In genomic region chr8:122341790-122342189, GRCm38 (mm10) we compare ENCODE assay signal across 22 mouse cellular contexts. TPM values are rescaled to one million over a fixed set of nuclear protein-coding genes. Genes with fewer than 3 reads are reported as not detected.
A peak's percentile ranks its signal among the peaks of the same experiment; 100 is the strongest.
DNase-seq lines count a peak whose midpoint lies in the region; ATAC-seq and TF ChIP-seq lines count a peak whose summit lies in the region.
"Had no signal": no experiment of that assay in that cellular context is flagged by ENCODE, and none has a peak within 500 bp of the region (broad histone marks: within the 10 kb centered on the region; RNA-seq: fewer than 3 reads in every experiment).

No protein-coding gene starts in this region.

- TF ChIP-seq CTCF in liver, postnatal 0 days (IDR thresholded peaks at IDR 0.05; ENCODE audit: low read depth): no peak
- no peak for TF ChIP-seq CTCF in C2C12 (IDR thresholded peaks at IDR 0.05; ENCODE audit: control insufficient read depth, insufficient read depth, insufficient read length)
- no peak; the same call in 1 of the 2 replicates for TF ChIP-seq CTCF in liver, embryonic 14.5 days (IDR thresholded peaks at IDR 0.05; ENCODE audit: low read depth)

- H3K27me3 ChIP-seq in heart, embryonic 13.5 days (replicated peaks): peaks cover 5% of the 10 kb centered on the region; the same call in 1 of the 2 replicates
- no peaks in the 10 kb centered on the region for H3K27me3 ChIP-seq in heart, embryonic 11.5 days (ENCODE audit: control insufficient read depth, insufficient read depth, low read length)
- peaks cover 5% of the 10 kb centered on the region; the same call in 1 of the 2 replicates for H3K27me3 ChIP-seq in liver, embryonic 11.5 days (replicated peaks; ENCODE audit: control insufficient read depth, insufficient read depth, low read length)
- peaks cover 5% of the 10 kb centered on the region for H3K27me3 ChIP-seq in liver, postnatal 0 days (ENCODE audit: insufficient read depth, low read length)
- no peaks in the 10 kb centered on the region for H3K27me3 ChIP-seq in C2C12 (ENCODE audit: control insufficient read depth, insufficient read depth, insufficient read length)
- no peaks in the 10 kb centered on the region for H3K27me3 ChIP-seq in liver, embryonic 14.5 days (ENCODE audit: control insufficient read depth, insufficient read depth, low read length)

- no peaks in the 10 kb centered on the region for H3K9me3 ChIP-seq in heart, embryonic 13.5 days
- no peaks in the 10 kb centered on the region for H3K9me3 ChIP-seq in heart, embryonic 11.5 days (replicated peaks; ENCODE audit: control insufficient read depth, low read length)
- H3K9me3 ChIP-seq in liver, embryonic 11.5 days (ENCODE audit: control insufficient read depth, low read length): peaks cover under 1% of the 10 kb centered on the region; the same call in 1 of the 2 replicates
- H3K9me3 ChIP-seq in liver, postnatal 0 days (ENCODE audit: low read length): no peaks in the 10 kb centered on the region; the same call in 1 of the 2 replicates
- no peaks in the 10 kb centered on the region; the same call in 1 of the 2 replicates for H3K9me3 ChIP-seq in liver, embryonic 14.5 days (ENCODE audit: control insufficient read depth, low read length)
- H3K9me3 ChIP-seq: midbrain, embryonic 10.5 days had no signal

- H3K4me1 ChIP-seq in heart, embryonic 13.5 days: peaks cover 46% of the 10 kb centered on the region
- H3K4me1 ChIP-seq in heart, embryonic 11.5 days (ENCODE audit: control insufficient read depth, insufficient read depth, low read length): peaks cover 37% of the 10 kb centered on the region
- H3K4me1 ChIP-seq in liver, embryonic 11.5 days (replicated peaks; ENCODE audit: control insufficient read depth, insufficient read depth, low read length): peaks cover 48% of the 10 kb centered on the region
- H3K4me1 ChIP-seq in liver, postnatal 0 days (ENCODE audit: insufficient read depth): peaks cover 33% of the 10 kb centered on the region
- peaks cover 33 to 48% of the 10 kb centered on the region in 2 experiments for H3K4me1 ChIP-seq in liver, embryonic 14.5 days (replicated peaks; ENCODE audit: control insufficient read depth in 2 of 2, insufficient read depth in 2 of 2, low read length in 1 of 2)

- H3K4me3 ChIP-seq in heart, embryonic 13.5 days: no peak overlapping the region
- H3K4me3 ChIP-seq in heart, embryonic 11.5 days (ENCODE audit: low read depth, low read length): no peak overlapping the region
- no peak overlapping the region for H3K4me3 ChIP-seq in liver, embryonic 11.5 days (ENCODE audit: low read depth, low read length)
- H3K4me3 ChIP-seq in liver, postnatal 0 days (ENCODE audit: low read depth, low read length): no peak overlapping the region
- H3K4me3 ChIP-seq in C2C12 (ENCODE audit: insufficient read depth, poor library complexity, severe bottlenecking): no peak overlapping the region
- no peak overlapping the region for H3K4me3 ChIP-seq in liver, embryonic 14.5 days (ENCODE audit: insufficient read depth in 1 of 2, low read depth in 2 of 2, low read length in 2 of 2)
- H3K4me3 ChIP-seq: erythroblast, embryonic 14.5 days; midbrain, embryonic 10.5 days had no signal

- H3ac ChIP-seq in C2C12 (ENCODE audit: control insufficient read depth, insufficient read length, low read depth): peak overlapping the region; percentile 0

- peak; percentile 40 for DNase-seq in liver, embryonic 11.5 days (ENCODE audit: low spot score)
- DNase-seq in liver, postnatal 0 days: no peak
- no peak for DNase-seq in liver, embryonic 14.5 days (ENCODE audit: low read depth in 3 of 3, low spot score in 3 of 3)
- no peak for DNase-seq in cerebellum, postnatal 25 days
- no peak for DNase-seq in urinary bladder, postnatal 36 days (ENCODE audit: low spot score in 2 of 2)
- DNase-seq: adrenal gland, adult 2 months; cerebellum, adult 11 months; cerebellum, adult 9-11 months; heart, postnatal 14 days; kidney, adult 18-20 months; kidney, postnatal 10 days; lung, embryonic 14.5 days; thymus, postnatal 14 days had no signal

- no peak overlapping the region for H3K4me2 ChIP-seq in heart, embryonic 13.5 days
- H3K4me2 ChIP-seq in heart, embryonic 11.5 days: no peak overlapping the region
- no peak overlapping the region; the same call in 1 of the 2 replicates for H3K4me2 ChIP-seq in liver, embryonic 11.5 days
- no peak overlapping the region for H3K4me2 ChIP-seq in liver, postnatal 0 days (ENCODE audit: low read depth, low read length)
- no peak overlapping the region for H3K4me2 ChIP-seq in liver, embryonic 14.5 days (ENCODE audit: low read depth)
- H3K4me2 ChIP-seq: lung, embryonic 14.5 days had no signal

- 72% methylated on average over 6 of the region's 6 CpGs for WGBS in heart, embryonic 13.5 days
- WGBS in heart, embryonic 11.5 days (ENCODE audit: insufficient replicate concordance): 72% methylated on average over 6 of the region's 6 CpGs
- WGBS in liver, embryonic 11.5 days: 63% methylated on average over 6 of the region's 6 CpGs
- WGBS in liver, postnatal 0 days (ENCODE audit: insufficient replicate concordance): 71% methylated on average over 6 of the region's 6 CpGs
- WGBS in liver, embryonic 14.5 days (ENCODE audit: insufficient replicate concordance): 62% methylated on average over 6 of the region's 6 CpGs

- no peak overlapping the region for H3K27ac ChIP-seq in heart, embryonic 13.5 days (replicated peaks)
- no peak overlapping the region for H3K27ac ChIP-seq in heart, embryonic 11.5 days (ENCODE audit: low read depth, low read length)
- no peak overlapping the region; the same call in 1 of the 2 replicates for H3K27ac ChIP-seq in liver, embryonic 11.5 days (ENCODE audit: low read depth, low read length)
- H3K27ac ChIP-seq in liver, postnatal 0 days (ENCODE audit: low read depth): no peak overlapping the region
- H3K27ac ChIP-seq in liver, embryonic 14.5 days: no peak overlapping the region
- H3K27ac ChIP-seq: midbrain, embryonic 10.5 days had no signal

- H3K79me2 ChIP-seq in C2C12 (ENCODE audit: control insufficient read depth, insufficient read depth): no peaks in the 10 kb centered on the region

- H3K79me3 ChIP-seq in C2C12 (ENCODE audit: low read depth): no peaks in the 10 kb centered on the region

- ATAC-seq in heart, embryonic 13.5 days (ENCODE audit: extremely low read depth, insufficient number of reproducible peaks, low FRiP score, low TSS enrichment): no peak
- no peak for ATAC-seq in heart, embryonic 11.5 days (replicated peaks; ENCODE audit: insufficient number of reproducible peaks, low FRiP score, low TSS enrichment)
- peak; percentile 19 for ATAC-seq in liver, embryonic 11.5 days (replicated peaks; ENCODE audit: low FRiP score)
- no peak for ATAC-seq in liver, postnatal 0 days
- peak; percentile 4; the same call in 1 of the 2 replicates for ATAC-seq in liver, embryonic 14.5 days (ENCODE audit: insufficient read depth)
- ATAC-seq: forebrain, embryonic 14.5 days had no signal

- H3K36me3 ChIP-seq in heart, embryonic 13.5 days: peaks cover 39% of the 10 kb centered on the region
- peaks cover 3% of the 10 kb centered on the region; the same call in 1 of the 2 replicates for H3K36me3 ChIP-seq in heart, embryonic 11.5 days (ENCODE audit: control insufficient read depth, insufficient read depth, low read length)
- peaks cover 23% of the 10 kb centered on the region for H3K36me3 ChIP-seq in liver, embryonic 11.5 days (ENCODE audit: control insufficient read depth, insufficient read depth, low read length)
- H3K36me3 ChIP-seq in liver, postnatal 0 days (replicated peaks; ENCODE audit: insufficient read depth, low read length): peaks cover 15% of the 10 kb centered on the region
- no peaks in the 10 kb centered on the region for H3K36me3 ChIP-seq in C2C12 (ENCODE audit: control insufficient read depth, insufficient read depth)
- peaks cover 22% of the 10 kb centered on the region for H3K36me3 ChIP-seq in liver, embryonic 14.5 days (replicated peaks; ENCODE audit: control insufficient read depth, insufficient read depth, low read depth)

- TF ChIP-seq EP300 in liver, postnatal 0 days (IDR thresholded peaks at IDR 0.05; ENCODE audit: low read depth): no peak
- TF ChIP-seq EP300 in liver, embryonic 14.5 days (IDR thresholded peaks at IDR 0.05; ENCODE audit: low read depth): no peak

- H3K9ac ChIP-seq in heart, embryonic 13.5 days: peak overlapping the region; percentile 52
- no peak overlapping the region for H3K9ac ChIP-seq in heart, embryonic 11.5 days (ENCODE audit: low read depth, low read length)
- H3K9ac ChIP-seq in liver, embryonic 11.5 days (ENCODE audit: low read depth, low read length): no peak overlapping the region
- H3K9ac ChIP-seq in liver, postnatal 0 days (replicated peaks): no peak overlapping the region
- H3K9ac ChIP-seq in liver, embryonic 14.5 days (replicated peaks): no peak overlapping the region
- H3K9ac ChIP-seq: lung, embryonic 14.5 days had no signal

RNA-seq across cellular contexts. Expression of gene Trhr2, which starts 18.8 kb away (rescaled TPM):
- polyA plus RNA-seq in heart, embryonic 13.5 days (2015; fragmentation: Nextera tagmentation; extraction: Ambion mirVana): not detected in 2 replicates
- not detected in 2 replicates for polyA plus RNA-seq in heart, embryonic 11.5 days (2014; fragmentation: Nextera tagmentation; extraction: Ambion mirVana)
- polyA plus RNA-seq in liver, embryonic 11.5 days (2014; fragmentation: Nextera tagmentation; extraction: Ambion mirVana): not detected in 2 replicates
- polyA plus RNA-seq in liver, postnatal 0 days (2015; fragmentation: Nextera tagmentation; extraction: Ambion mirVana): not detected in 2 replicates
- polyA plus RNA-seq in C2C12 (2012; fragmentation: generic; extraction: Trizol): 0.07 TPM
- not detected in 2 replicates for polyA plus RNA-seq in liver, embryonic 14.5 days (2012; rRNA removed)
- polyA plus RNA-seq in liver, embryonic 14.5 days (2014; fragmentation: Nextera tagmentation; extraction: Ambion mirVana): not detected in 2 replicates
- polyA plus RNA-seq: adrenal gland, adult 2 months; embryonic facial prominence, embryonic 11.5 days; erythroblast, embryonic 14.5 days; forebrain, embryonic 14.5 days; gonadal fat pad, adult 2 months; lung, embryonic 14.5 days; midbrain, embryonic 10.5 days; spleen, adult 2 months had no signal

RNA-seq across cellular contexts. Expression of gene Zc3h18, which starts 34.6 kb away (rescaled TPM):
- 30.4 and 31.1 TPM in 2 replicates for polyA plus RNA-seq in heart, embryonic 13.5 days (2015; fragmentation: Nextera tagmentation; extraction: Ambion mirVana)
- 22.2 and 26.8 TPM in 2 replicates for polyA plus RNA-seq in heart, embryonic 11.5 days (2014; fragmentation: Nextera tagmentation; extraction: Ambion mirVana)
- 41.3 and 44.2 TPM in 2 replicates for polyA plus RNA-seq in liver, embryonic 11.5 days (2014; fragmentation: Nextera tagmentation; extraction: Ambion mirVana)
- 12.8 and 15.6 TPM in 2 replicates for polyA plus RNA-seq in liver, postnatal 0 days (2015; fragmentation: Nextera tagmentation; extraction: Ambion mirVana)
- polyA plus RNA-seq in C2C12 (2012; fragmentation: generic; extraction: Trizol): 43.5 TPM
- polyA plus RNA-seq in liver, embryonic 14.5 days (2012; rRNA removed): 15.2 and 20.4 TPM in 2 replicates
- 12.8 and 16.7 TPM in 2 replicates for polyA plus RNA-seq in liver, embryonic 14.5 days (2014; fragmentation: Nextera tagmentation; extraction: Ambion mirVana)

RNA-seq across cellular contexts. Expression of gene Zfpm1, which starts 59.8 kb away (rescaled TPM):
- polyA plus RNA-seq in heart, embryonic 13.5 days (2015; fragmentation: Nextera tagmentation; extraction: Ambion mirVana): 3.8 TPM in 2 replicates
- polyA plus RNA-seq in heart, embryonic 11.5 days (2014; fragmentation: Nextera tagmentation; extraction: Ambion mirVana): 6.9 and 7.9 TPM in 2 replicates
- polyA plus RNA-seq in liver, embryonic 11.5 days (2014; fragmentation: Nextera tagmentation; extraction: Ambion mirVana): 22.7 and 26.5 TPM in 2 replicates
- polyA plus RNA-seq in liver, postnatal 0 days (2015; fragmentation: Nextera tagmentation; extraction: Ambion mirVana): 5.7 and 6.9 TPM in 2 replicates
- polyA plus RNA-seq in C2C12 (2012; fragmentation: generic; extraction: Trizol): 20.7 TPM
- 69.6 and 80.3 TPM in 2 replicates for polyA plus RNA-seq in liver, embryonic 14.5 days (2012; rRNA removed)
- polyA plus RNA-seq in liver, embryonic 14.5 days (2014; fragmentation: Nextera tagmentation; extraction: Ambion mirVana): 13.3 and 16.2 TPM in 2 replicates

Comparison
In these comparisons a context has a peak if more than half of its experiments do, and no peak if none do; other contexts are left out.
1. ATAC-seq: peak in liver, embryonic 11.5 days (single experiment) and liver, embryonic 14.5 days (single experiment); none in heart, embryonic 13.5 days (single experiment), heart, embryonic 11.5 days (single experiment) and liver, postnatal 0 days (single experiment).